Mouse (Mus musculus) ovary, adult 18-20 months (tissue): ENCODE measurements at regions not wholly inside any gene's neighbourhood (a gene's known extent, or its start where the extent isn't known, plus 50 kb on each side); places are given as distances from the start of the nearest gene placed in this dataset.

ENCODE experiments used
- DNase-seq: peaks from one replicate; pipeline ENCODE4 v3.0.0; 2022; ENCODE audit warnings: low spot score, mixed read lengths

DNA sequence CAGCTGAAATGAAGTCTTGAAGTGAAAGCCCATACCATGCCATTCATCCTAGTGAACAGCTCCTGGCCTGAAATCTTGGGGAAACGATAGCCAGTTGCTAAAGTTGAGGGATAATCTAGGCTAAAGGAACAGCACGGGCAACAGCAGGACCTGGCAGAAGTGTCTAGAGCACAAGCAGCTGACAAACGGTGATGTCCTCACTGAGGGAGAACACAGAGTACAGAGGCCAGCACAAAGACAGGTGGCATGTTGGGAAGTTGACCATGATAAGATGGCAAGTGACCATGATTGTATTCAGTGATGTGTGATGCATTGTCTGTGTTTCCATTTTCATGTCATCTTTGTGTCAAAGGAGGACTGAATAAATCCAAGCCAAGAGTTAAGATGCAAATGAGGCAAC, 212.4 kb upstream of the Ntm start:
- no peak for DNase-seq

DNA sequence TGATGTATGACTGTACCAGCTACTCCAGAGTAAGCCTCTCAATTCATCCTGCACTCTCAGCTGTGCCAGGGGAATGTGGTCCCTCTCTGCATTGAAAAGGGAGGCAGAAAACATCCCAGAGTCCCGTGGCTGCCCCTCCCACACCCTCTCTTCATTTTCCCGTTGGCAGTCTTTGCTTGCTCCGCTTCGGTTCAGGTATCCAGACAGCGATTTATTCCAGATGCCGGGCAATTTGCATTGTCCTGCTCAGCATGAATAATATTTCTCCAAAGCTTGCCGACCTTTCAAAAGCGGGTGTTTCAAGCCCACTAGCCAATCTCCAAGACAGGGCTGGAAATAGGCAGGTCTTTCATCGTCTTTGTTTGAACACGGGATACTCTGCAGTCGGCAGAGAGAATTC, 220.5 kb upstream of the Ntm start:
- no peak for DNase-seq

DNA sequence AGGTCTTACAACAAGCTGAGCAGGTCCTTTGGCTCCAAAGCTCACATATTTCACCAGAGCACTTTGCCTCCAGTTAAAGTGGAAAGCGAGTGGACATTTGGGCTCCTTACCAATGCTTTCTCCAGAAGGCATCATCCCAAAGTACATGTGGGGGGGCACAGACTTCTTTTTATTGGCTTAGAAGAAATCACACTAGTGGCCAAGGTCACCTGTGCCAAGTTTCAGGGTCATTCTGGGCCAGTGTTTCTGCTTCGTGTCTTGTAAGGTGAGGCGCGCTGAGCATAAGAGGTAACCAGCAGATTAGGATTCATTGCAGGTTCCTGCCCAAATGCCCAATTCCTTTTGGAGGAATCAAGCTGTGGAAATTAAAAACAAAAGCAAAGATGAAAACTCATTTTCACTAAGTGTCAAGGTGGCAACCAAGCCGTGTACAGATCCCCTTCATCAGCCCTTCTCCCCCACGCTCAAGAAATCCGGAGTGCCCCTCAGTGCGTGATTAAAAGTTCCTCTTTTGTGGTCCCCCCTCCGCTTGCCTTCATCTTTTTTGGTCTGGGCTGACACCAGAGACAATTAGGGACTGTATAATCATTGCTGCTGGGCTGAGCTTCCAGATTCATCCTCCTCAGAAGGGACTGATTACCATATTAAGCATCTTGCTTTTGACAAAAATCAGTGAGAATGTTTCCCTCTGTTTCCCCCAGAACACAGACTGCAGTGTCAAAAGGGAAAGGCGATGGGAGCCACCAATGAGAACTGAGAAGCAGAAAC, 222.2 kb upstream of the Ntm start:
- no peak for DNase-seq

DNA sequence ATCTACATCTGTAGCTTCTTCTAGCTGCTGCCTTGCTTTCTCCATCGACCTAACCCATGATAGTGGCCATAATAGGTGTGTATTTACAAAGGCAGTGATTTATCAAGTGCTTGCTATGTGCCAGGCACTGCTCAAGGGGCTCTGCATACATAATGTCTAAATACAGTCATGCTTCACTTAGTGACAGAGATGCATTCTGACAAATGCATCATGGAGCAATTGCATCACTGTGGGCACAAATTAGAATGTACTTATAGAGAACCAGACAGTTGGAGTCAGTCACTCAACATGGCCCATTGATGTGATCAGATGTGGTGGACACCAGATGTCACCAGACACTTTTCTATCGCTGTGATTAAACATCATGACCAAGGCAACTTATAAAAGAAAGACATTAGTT, 223.3 kb upstream of the Ntm start:
- no peak for DNase-seq

DNA sequence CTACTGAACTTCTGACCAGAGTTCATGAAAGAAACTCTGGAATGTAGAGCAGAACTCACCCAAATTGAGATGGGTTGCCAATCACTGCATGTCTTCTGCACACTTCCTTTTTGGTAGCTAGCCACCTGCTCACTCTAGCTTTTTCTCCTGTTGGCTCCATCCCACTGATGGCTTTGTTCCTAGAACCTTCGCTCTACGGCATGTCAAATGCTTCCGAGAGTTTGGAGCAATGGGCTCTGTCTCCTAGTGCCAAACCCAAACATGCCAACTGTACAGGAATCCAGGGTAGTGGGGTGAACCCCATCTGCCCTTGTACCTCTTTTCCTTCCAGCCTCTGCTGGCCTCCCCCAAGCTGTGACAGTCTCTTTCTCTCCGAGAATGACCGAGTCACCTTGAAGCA, 227.1 kb upstream of the Ntm start:
- DNase-seq, result no peak

DNA sequence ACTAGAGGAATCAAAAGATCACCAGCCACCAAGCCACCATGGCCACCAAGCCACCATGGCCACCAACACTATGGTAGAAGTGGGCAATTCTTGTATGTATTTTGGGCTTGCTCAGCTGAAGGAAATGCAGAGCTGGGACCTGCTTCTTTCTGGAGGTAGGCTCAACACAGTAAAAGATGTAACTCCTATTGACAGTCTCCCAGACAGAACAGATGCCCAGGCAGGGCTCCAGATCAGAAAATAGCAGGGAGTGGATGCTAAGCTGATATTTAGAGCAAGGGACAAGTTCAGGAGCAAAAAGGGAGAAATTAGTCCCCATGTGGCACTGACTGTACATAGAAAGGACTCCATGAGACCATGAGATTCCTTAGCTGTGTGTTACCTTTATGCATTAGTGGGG, 228.2 kb upstream of the Ntm start:
- no peak for DNase-seq

DNA sequence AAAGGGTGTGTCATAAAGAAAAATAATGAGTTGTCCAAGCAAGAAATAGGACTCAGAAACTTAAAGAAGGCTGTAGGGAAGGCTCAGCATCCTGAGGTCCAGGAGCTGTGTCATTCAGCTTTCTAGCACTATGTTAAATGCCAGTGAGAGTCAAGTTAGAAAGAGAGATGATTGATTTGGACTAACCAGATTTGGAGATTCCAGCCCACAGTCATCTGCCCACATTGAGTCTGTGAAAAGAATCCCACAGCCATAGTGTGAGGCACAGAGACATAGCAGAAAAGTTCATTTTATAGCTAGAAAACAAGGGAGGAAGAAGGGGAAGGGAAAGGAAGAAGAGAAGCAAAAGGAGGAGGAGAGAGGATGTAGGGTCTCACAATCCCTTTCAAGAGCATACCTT, 229.0 kb upstream of the Ntm start:
- no peak for DNase-seq

DNA sequence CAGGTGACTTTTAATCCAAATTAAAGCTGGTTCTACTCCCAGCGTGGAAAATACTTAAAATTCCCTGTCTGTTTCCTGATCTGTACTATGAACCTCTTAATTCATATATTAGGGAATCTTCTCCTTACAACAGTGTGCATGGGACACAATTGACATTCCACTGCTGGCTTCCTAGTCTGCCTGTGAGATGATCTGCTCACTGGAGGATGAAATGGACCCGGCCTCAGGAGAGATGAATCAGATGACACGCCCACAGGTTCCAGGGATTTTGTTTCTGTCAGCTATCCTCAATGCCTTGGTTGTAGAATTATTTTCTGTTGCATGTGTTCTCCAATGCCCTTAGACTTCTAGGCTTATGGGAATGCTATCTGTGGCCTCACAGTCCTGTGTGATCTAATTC, 231.9 kb upstream of the Ntm start:
- DNase-seq, result no peak

DNA sequence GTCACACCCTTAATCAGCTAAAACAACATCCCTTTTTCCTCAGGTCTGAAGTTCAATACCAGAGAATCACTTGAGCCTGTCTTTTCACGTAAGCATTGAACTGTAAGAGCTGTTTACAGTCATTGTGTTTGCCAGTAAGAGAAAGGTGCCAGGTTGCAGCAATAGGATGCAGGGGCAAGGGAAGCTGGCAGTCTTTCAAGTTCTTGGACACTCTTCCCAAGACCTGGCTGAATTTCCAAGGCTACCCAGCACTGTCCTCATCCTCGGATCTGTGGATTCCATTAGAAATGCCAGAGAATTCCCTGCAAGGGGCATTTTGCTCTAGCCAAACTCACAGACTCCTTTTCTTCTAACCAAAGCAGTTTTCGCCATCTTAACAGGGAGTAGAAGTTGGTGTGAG, 224.5 kb upstream of the Snx19 start:
- no peak for DNase-seq

DNA sequence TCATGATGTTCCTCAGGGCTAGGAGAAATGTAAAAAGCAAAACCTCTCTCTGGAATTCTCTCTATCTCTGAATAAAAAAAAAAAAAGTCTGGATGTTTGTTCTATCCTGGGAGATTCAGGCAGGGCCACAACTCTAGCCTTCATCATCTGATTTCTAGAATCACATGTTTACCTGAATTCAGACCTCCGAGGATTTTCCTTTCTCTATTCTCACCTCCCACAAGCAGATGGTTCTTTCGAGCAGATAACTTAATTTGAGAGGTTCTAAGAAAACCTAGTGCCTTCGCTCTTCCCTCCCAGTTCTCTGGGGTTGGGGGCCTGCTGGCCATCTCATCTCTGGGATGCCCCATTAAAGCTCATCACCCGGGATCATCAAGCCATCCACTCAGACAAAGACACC, 219.3 kb upstream of the Snx19 start:
- DNase-seq, result no peak

DNA sequence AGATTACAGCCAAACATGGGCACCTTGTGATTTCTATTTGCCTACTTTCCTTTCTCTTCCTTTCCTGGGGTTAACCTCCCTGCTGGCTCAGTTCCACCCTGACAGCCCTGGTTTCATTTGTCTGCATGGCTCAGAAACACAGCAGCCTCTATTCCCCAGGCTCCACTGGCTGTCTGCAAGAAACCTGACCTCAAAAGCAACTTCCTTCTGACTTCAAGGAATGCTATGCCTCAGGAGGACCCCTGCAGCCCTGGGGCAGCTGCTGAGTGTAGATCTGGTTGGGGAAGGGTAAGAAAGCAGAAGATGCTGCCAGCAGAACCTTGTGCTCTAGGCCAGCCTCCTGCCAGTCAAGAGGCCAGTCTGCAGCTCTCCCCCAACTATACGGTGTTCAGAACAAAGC, 217.1 kb upstream of the Snx19 start:
- DNase-seq, result no peak

DNA sequence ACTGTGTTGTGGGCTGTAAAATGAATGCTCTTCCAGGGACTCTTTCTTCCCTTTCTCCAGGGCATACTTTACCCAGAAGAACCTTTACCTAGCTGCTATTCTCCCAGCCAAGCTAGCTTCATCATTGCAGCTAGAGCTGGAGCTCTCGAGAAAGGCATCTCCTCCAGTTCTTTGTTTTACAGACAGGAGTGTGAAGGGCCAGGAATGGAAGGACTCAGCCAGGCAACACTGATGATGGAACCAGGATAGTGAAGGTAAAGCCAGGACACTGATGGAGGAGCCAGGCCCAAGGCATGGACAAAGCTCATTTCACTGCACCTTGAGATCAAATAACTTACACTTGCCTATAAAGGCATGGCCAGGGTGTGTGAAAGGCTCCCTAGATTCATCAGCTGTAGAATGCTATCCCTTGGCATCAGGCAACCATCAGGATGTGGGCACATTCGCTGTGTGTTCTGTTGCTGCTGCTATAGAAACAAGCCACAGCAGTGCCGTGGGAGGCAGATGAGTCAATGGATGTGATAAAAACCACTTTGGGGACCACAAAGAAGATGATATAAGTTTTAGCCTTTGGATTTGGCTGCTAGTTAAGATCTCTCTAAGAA, 214.3 kb upstream of the Snx19 start:
- no peak for DNase-seq

DNA sequence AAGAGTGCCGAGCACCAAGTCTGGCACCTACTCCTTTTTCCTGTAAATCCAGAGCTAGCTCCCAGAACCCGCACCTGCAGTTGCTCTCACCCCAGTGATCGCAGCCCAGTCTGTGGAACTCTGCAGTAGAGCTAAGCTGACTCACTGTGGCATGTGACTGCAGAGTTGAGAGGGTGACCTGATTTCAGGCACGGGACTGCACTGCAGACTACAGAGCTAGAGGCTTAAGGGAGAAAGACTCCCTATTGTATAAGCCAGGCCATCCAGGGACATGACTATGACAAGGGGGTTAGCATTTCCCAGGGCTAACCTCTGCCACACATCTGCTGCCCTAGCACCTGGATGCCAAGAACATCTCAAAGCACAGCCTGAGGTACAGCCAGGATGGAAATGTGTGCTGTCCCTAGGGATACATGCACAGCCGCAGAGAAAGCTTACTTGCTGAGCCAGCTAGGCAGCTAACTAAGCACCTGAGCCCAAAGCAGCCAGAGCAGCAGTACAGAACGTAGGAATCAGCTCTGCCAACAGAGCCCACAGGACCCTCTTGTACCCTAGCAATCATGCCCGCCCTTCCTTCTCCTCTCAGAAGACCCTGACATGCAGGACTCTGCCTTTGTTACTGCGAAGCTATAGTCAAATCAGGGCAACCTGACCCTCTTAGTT, 192.3 kb upstream of the Snx19 start:
- DNase-seq, result no peak

DNA sequence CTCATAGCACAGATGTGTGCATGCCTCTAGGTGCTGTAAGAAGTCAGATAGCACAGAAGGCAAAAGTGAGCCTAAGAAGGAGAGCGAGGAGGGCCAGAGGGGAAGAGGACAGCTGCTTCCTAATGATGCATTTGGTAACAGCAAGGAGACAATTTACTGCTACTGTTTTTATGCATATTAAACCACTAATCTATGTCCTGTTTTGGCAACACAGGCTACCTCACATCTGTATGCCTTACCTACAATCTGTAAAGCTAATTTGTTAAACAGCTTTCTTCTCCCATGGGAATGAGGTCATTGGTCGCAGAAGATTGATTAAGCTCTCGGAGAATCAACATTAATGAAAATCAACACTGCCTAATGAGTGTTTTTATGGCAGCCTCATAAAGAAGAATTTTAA, 191.1 kb upstream of the Snx19 start:
- DNase-seq, result no peak

DNA sequence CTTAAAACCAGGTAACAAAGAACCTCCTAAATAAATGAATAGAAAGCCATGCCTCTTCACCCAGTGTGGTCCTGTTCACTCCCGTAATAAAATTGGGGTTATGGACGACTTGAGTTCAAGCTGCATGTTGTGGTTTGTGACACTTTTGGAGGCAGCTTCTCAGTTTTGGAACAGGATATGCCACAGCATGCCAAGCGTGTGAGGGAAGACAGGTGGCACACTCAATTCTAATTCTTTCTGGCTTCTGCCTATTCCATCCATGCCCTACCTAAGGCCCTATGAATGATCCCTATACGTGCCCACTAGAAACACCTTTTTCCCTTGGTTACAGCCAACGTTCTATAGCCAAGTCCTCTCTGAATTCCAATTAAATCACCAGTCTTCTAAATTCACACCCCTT, 184.8 kb upstream of the Snx19 start:
- no peak for DNase-seq

DNA sequence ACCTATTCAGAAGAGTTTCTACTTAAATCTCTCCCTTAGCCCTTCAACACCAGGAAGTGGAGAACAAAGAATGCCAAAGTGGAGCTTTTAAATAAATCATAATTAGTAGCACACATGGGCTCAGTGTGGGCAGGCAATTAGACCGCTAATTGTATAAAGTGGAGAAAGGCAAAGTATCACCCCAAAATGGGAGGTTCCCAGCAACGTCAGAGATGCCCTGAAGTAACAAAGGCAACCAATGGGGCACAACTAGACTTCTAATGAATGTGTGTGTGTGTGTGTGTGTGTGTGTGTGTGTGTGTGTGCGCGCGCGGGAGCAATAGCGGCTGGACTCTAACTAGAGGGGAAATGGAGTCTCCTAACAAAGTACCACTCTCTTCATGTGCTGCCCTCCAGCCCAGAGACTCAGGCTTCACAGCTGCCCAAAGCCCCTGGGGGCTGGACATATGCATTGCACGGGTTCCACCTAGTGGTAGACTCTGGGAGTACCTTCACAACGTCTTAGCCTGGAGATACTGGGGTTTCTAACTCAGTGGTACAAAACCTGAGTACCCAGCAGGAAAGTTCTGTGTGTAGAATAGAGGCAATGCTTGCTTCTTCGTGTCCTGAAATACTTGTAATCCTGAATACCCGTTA, 162.3 kb upstream of the Snx19 start:
- no peak for DNase-seq

DNA sequence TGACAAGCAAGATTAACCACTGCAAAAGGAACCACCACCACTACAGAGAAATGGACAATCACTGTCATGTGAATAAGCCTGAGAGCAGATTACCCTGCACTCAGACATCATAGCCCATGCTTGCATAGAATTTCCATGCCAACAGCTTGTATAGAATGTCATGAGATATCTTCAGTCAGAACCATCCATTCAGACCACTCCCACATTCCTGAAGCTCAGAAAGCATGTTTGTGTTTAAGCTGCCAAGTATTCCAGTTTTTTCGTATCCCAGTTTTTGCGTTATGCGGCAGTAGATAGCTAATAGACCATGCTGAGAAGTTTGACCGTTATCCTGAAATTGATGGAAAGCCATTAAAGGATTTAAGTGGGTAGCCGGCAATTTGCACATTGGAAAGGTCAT, 155.8 kb upstream of the Snx19 start:
- DNase-seq, result no peak

DNA sequence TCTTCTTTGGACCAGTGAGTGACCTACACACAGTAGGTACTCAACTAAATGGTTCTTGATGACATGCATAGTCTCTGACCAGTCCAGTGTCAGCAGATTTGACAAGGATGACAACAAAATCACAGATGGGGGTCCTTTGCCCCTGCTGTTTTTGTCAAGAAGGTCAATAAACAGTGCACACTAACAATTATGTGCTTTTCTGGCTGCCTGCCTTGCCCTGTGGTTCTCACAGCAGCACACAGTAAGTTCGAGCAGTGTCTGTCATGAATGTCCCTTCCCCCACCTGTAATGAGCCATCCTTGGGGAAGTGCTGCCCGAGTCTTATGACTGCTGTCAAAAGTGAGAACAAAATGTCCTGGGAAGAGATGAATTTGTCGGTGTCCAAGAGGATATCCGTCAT, 153.1 kb upstream of the Snx19 start:
- no peak for DNase-seq

DNA sequence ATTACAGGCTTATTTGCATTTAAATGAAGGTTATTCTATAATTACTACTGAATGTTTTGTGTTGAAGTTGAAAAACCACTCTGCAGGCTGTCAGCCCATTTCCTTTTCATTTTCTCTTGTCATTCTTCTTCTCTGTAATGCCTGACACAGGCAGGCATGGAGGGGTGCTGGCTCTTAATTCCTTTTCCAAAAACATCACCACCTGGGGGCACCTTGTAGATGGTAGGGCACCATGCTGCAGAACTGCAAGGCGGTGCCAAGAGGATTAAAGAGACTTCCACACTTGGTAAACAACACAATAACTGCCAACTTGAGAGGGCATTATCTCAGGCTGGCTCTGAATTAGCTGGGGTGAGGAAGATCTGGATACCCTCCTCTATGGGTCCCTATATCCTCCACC, 148.7 kb upstream of the Snx19 start:
- DNase-seq, result no peak

DNA sequence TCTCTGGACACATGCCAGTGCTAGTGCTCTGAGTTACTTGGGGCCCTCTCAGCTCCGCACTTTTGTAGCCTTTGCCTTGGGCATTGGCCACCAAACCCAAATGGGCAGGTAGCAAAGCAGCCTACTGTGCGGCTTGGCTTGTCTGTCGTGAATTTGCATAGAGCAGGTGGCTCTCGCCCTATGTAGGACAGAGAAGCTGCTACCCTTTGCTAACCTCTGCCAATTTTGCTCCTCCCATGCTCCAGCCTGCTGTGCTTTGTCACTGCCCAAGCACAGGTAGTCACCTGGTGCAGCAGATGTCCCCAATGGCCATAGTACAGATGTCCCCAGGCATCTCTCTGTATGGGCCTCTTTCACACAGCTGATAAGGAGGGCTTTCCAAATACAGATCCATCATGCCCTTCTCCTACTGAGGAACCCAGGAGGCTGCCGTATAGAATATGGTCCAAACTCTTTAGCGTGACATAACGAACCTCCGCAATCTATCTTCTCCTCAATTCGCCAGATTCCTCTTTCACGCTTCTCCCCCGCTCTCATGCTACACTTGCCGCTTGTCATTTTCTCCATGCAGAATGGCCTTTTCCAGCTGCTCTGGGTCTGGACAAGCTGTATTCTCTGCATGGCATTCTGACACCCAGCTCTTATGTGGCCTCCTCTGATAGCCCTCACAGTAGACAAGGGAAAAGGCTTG, 143.7 kb upstream of the Snx19 start:
- DNase-seq, result no peak

DNA sequence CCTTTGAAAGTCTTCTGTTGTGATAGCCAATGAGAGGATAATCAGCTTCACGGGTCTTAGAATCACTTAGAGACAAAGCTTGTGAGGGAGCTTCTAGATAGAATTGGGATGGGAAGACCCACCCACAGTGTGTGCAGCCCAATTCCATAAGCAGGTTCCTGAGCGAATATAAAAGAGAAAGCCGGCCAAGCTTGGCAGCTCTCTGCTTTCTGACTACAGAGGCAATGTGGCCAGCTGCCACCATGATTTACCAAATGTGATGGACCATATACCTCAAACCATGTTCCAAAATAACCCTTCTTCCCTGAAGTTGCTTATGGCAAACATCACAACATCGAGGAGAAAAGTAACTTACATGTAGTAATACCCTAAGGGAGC, 143.1 kb upstream of the Snx19 start:
- DNase-seq, result no peak

DNA sequence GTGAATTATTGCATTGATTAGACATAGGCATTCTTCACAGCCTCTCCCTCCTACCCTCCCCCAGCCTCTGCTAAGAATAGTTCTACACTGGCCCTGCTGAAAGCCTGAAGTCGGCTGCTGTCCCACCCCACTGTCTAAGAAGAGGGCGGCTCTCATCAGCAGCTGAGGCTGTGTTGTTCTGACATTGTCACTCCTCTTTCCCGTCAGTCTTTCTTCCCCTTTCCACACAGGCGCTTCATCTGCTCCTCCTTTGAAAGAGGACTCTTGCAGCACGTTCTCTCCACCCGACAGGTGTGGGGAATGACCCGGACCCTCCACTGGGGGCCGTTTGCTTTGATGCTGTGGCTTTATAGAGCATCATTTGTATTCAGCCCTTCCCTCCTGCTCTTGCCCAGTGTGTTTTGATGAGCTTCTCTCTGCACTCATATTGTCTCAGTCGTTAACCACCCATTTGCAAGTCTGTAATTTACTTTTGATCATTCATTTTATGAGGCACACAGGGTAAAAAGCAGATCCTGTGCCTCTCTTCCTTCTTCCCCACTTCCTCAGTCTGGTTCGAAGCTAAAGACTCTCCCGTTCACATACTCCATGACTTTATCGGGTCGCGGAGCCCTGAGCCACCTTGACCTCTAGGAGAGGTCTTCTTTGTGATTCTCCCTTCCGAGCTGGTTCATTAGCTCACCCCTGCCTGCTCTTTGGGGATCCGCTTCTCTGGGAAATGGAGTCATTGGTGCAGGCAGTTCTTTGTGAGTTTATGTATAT, 142.2 kb upstream of the Snx19 start:
- DNase-seq, result no peak
